Mouse (Mus musculus) lung, embryonic 16.5 days (tissue): Measurements from ENCODE around the gene Mecr. TPM values are rescaled to one million over a fixed set of nuclear protein-coding genes. Genes with fewer than 3 reads are reported as not detected.

ENCODE experiments used
- ATAC-seq: fragments of 200-750 bp; cut with Nextera tagmentation; 2 replicates; pipeline ENCODE4 v1.8.0; 2017; ENCODE audit warnings: low read depth, mild to moderate bottlenecking, moderate library complexity
- H3K27ac ChIP-seq: fragments of 300-500 bp; sonication (generic); 2 replicates; pipeline ENCODE4 v1.5.1; 2014; ENCODE audit warnings: mild to moderate bottlenecking, control low read depth, low read length
- H3K27me3 ChIP-seq: fragments of 300-500 bp; sonication (generic); 2 replicates; pipeline ENCODE4 v1.6.1; 2014; ENCODE audit warnings: low read depth, low read length, mixed read lengths; ENCODE audit not compliant: control insufficient read depth, insufficient read depth
- H3K36me3 ChIP-seq: fragments of 300-500 bp; sonication (generic); 2 replicates; pipeline ENCODE4 v1.6.1; 2014; ENCODE audit warnings: low read length; ENCODE audit not compliant: control insufficient read depth, insufficient read depth
- H3K4me1 ChIP-seq: fragments of 300-500 bp; sonication (generic); replicated peaks from 2 replicates; pipeline ENCODE4 v1.6.1; 2014; ENCODE audit warnings: low read length, mixed read lengths; ENCODE audit not compliant: control insufficient read depth, insufficient read depth
- H3K4me2 ChIP-seq: fragments of 300-500 bp; sonication (generic); 2 replicates; pipeline ENCODE4 v1.6.1; 2014; ENCODE audit warnings: low read depth, low read length, control low read depth
- H3K4me3 ChIP-seq: fragments of 300-500 bp; sonication (generic); 2 replicates; pipeline ENCODE4 v1.5.1; 2014; ENCODE audit warnings: mild to moderate bottlenecking, low read length, control low read depth
- H3K9ac ChIP-seq: fragments of 300-500 bp; sonication (generic); 2 replicates; pipeline ENCODE4 v1.6.1; 2014; ENCODE audit warnings: low read length, control low read depth
- H3K9me3 ChIP-seq: fragments of 300-500 bp; sonication (generic); 2 replicates; pipeline ENCODE4 v1.6.1; 2016; ENCODE audit warnings: low read length; ENCODE audit not compliant: control insufficient read depth
- WGBS: fragments of 180-500 bp; shearing (Covaris S2); extraction: QIAGEN DNeasy Blood & Tissue Kit; methylation state at CpG from one replicate; pipeline ENCODE4 v1.1.7; 2014; 5-methylcytosine and 5-hydroxymethylcytosine counted together
- polyA plus RNA-seq: library from polyadenylated mRNA; unstranded; fragments of >200 nt; fragmentation: Nextera tagmentation; extraction: Ambion mirVana; gene quantifications from 2 replicates; pipeline ENCODE4 v1.2.1, GENCODE M21; 2015

Mecr gene
- polyA plus RNA-seq, 1 experiment from 2014 or later: 38.6 TPM

DNA sequence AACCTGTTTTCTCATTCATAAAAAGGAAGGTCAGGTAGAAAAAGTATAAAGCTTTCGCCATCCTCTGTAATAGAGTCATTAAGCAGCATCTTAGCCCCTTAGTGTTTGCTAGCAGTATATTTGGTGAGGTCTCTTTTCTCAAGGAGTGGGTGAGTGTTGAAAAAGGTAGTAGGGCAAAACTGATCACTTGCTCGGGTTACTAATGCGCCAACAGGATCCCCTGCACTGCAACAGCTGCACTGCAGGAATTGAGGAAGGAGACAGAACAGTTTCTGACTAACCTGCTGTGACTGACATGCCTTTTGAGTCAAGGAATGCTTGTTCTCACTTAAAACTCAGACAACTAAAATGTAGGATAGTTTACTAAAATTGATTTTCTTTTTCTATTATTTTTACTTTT is 32.0 kb downstream of the Mecr start:
- ATAC-seq: no peak
- H3K4me2 ChIP-seq: peak overlapping the region; percentile 91
- no peaks in the 10 kb centered on the region for H3K27me3 ChIP-seq
- no peak overlapping the region for H3K27ac ChIP-seq
- peak overlapping the region; percentile 74 for H3K4me3 ChIP-seq
- H3K36me3 ChIP-seq: no peaks in the 10 kb centered on the region
- H3K9me3 ChIP-seq: no peaks in the 10 kb centered on the region
- WGBS: 26% methylated on average over 3 of the region's 3 CpGs
- peaks cover 40% of the 10 kb centered on the region for H3K4me1 ChIP-seq
- H3K9ac ChIP-seq: peak overlapping the region; percentile 98

DNA sequence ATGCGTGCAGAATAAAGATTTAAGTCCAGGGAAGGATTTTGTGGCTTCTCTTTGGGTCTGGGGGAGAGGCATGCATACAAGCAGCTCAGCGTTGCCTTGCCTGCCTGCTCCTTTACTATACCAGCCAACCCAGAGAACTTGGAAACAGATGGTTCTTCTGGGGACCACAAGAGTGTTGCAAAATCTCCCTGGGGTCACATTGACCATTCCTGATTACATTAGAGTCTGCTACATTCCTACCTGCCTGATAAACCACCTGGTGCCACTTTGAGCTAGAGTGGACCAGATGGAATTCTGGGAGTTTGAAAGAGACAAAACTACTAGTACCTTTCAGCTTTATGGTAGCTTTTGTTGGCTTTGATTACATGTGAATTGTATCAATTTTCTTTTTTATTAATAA is 33.6 kb downstream of the Mecr start:
- Histone ChIP-seq H3K36me3 (no peaks in the 10 kb centered on the region), H3K4me1 (peaks cover 48% of the 10 kb centered on the region), H3K27ac (no peak overlapping the region), H3K9ac (no peak overlapping the region), H3K4me2 (no peak overlapping the region), H3K4me3 (no peak overlapping the region), H3K27me3 (no peaks in the 10 kb centered on the region), H3K9me3 (no peaks in the 10 kb centered on the region)
- 49% methylated on average over 2 of the region's 2 CpGs for WGBS
- no peak for ATAC-seq

DNA sequence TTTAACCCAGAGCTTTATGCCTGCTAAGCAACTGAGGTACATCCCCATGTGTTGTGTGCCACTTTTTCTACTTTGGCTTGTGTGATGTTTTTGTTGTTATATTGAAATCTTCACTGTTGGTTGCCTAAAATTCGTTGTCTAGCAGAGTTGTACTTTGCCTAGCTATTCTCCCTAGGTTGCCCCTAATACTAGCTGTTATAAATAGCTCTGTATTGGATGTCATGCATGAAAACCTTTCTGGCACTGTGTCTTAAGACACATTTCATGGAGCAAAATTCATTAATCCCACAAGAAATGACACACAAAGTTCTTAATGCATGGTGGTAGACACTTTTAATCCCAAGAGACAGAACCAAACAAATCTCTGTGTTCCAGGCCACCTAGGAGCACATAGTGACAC is 36.4 kb downstream of the Mecr start:
- no peak overlapping the region for H3K4me3 ChIP-seq
- whole genome bisulfite sequencing: 74% methylated on average over 1 of the region's 1 CpGs
- H3K27ac ChIP-seq: no peak overlapping the region; the same call in 1 of the 2 replicates
- H3K4me2 ChIP-seq: no peak overlapping the region
- no peaks in the 10 kb centered on the region for H3K27me3 ChIP-seq
- H3K36me3 ChIP-seq: no peaks in the 10 kb centered on the region
- ATAC-seq: no peak
- H3K9me3 ChIP-seq: no peaks in the 10 kb centered on the region
- peaks cover 52% of the 10 kb centered on the region for H3K4me1 ChIP-seq
- H3K9ac ChIP-seq: no peak overlapping the region

DNA sequence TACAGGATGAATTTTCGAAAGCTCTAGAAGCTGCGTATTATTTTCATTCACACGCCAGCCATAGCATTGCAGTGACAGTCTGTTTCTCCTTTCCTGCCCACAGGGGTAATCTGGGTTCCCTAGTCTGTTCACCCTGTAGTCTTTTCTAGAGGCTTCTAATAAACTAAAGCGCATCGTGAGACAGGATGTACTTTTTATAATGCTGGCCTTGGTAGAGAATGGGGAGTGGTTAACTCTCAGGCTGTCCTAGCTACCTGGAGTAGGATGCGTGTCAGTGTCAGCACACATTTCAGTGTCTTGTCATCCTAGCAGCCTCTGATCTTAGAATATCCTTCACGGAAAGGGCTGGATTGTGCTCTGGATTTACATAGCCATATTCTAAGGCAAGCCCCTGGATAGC is 38.0 kb downstream of the Mecr start:
- Histone ChIP-seq H3K9ac (no peak overlapping the region), H3K9me3 (no peaks in the 10 kb centered on the region), H3K4me1 (peaks cover 38% of the 10 kb centered on the region), H3K4me2 (no peak overlapping the region), H3K27ac (no peak overlapping the region), H3K4me3 (no peak overlapping the region), H3K27me3 (no peaks in the 10 kb centered on the region), H3K36me3 (peaks cover 6% of the 10 kb centered on the region; the same call in 1 of the 2 replicates)
- WGBS: 71% methylated on average over 7 of the region's 7 CpGs
- no peak for ATAC-seq

DNA sequence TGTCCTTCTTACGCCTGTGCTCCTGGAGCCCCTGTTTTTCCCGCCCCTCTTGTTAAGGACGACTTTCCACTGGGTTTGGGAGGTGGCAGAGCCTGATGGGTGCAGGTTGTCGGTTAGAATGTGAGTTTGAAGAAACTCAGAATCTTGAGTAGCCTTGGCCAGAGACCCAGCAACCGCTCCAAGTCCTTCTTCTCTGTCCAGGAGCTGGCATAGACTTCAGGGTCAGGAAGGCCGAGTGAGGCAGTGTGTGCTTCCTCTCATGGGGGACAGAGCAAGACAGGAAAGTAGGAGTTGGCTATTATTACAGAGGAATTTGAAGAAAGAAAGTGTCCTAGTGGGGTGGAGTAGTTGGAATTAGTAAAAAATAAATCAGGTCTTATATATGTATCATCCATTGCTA is 40.3 kb downstream of the Mecr start:
- Histone ChIP-seq H3K4me3 (no peak overlapping the region), H3K4me1 (peaks cover 20% of the 10 kb centered on the region), H3K9me3 (no peaks in the 10 kb centered on the region), H3K36me3 (peaks cover 6% of the 10 kb centered on the region; the same call in 1 of the 2 replicates), H3K27me3 (no peaks in the 10 kb centered on the region), H3K4me2 (no peak overlapping the region), H3K9ac (no peak overlapping the region), H3K27ac (no peak overlapping the region)
- ATAC-seq: no peak
- 51% methylated on average over 6 of the region's 6 CpGs for WGBS

DNA sequence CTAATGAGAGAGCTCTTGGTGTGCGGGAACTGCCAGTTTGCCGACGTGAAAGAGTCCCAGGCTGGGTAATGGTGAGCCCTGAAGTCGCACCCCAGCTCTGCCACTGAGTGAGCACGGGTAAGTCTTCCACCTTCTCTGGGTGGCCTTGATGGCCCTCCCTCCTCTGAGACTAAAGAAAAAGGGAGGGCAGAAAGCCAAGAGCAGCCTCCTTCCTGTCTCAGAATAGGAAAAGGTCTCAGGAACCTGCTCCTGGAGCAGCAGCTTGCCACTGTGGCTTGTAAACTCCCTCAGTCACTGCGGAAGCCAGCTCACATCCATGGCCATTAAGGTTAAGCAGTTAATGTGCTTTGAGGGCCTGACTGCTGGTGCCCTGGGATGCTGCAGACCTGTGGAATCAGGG is 42.1 kb downstream of the Mecr start:
- H3K4me2 ChIP-seq: no peak overlapping the region
- peaks cover 12% of the 10 kb centered on the region for H3K4me1 ChIP-seq
- H3K4me3 ChIP-seq: no peak overlapping the region
- no peaks in the 10 kb centered on the region for H3K27me3 ChIP-seq
- peaks cover 6% of the 10 kb centered on the region; the same call in 1 of the 2 replicates for H3K36me3 ChIP-seq
- no peak overlapping the region for H3K27ac ChIP-seq
- no peak for ATAC-seq
- WGBS: 71% methylated on average over 6 of the region's 6 CpGs
- no peaks in the 10 kb centered on the region for H3K9me3 ChIP-seq
- H3K9ac ChIP-seq: no peak overlapping the region

DNA sequence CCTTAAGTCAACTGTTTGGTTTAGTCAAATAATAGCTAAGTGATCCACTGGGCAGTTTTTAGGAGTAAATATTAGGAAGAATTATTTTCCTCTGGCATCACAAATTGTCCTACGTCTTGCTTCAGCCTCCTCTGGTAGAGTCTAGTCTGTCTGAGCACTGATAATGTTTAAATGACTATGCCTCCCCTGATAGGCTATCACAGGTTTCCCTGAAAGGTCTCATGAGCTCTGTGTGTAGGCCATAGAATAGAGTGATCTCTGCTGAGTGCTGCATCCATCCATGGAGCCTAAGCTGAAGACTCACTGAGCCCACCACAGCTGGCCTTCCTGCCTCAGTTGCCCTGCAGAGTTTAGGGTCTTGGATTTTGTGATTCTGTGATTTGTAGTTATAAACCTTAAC is 45.3 kb downstream of the Mecr start:
- Histone ChIP-seq H3K4me1 (no peaks in the 10 kb centered on the region), H3K36me3 (peaks cover 21% of the 10 kb centered on the region)
- 75% methylated on average over 1 of the region's 1 CpGs for WGBS

DNA sequence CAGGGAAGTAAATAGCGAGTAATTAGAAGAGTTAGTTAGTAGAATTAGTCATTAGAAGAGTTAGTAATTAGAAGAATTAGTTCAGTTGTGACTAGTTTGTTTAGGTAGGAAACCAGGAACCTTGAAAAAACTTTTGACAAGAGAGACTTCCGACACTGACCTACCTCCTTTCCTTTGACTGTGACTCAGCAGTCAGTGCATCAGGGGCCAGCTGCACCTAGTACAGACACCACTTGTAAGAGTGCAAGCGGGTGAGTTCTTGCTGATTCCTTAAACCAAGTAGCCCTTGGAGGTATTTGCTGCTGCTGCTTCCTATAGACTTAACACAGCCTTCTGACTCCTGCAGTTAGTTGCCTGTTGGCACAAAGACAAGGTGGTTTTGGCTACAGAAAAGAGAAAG is 47.4 kb downstream of the Mecr start:
- WGBS: 82% methylated on average over 3 of the region's 3 CpGs
- H3K9me3 ChIP-seq: no peaks in the 10 kb centered on the region
- H3K4me2 ChIP-seq: no peak overlapping the region
- H3K27me3 ChIP-seq: no peaks in the 10 kb centered on the region
- H3K27ac ChIP-seq: no peak overlapping the region
- H3K36me3 ChIP-seq: peaks cover 31% of the 10 kb centered on the region
- no peak for ATAC-seq
- no peaks in the 10 kb centered on the region for H3K4me1 ChIP-seq
- no peak overlapping the region for H3K9ac ChIP-seq
- H3K4me3 ChIP-seq: no peak overlapping the region

More for the DNA sequence above, 45.3 kb downstream of the Mecr start:
- Histone ChIP-seq H3K27ac (no peak overlapping the region), H3K4me3 (no peak overlapping the region), H3K4me2 (no peak overlapping the region), H3K9ac (no peak overlapping the region), H3K27me3 (no peaks in the 10 kb centered on the region), H3K9me3 (no peaks in the 10 kb centered on the region)
- no peak for ATAC-seq

DNA sequence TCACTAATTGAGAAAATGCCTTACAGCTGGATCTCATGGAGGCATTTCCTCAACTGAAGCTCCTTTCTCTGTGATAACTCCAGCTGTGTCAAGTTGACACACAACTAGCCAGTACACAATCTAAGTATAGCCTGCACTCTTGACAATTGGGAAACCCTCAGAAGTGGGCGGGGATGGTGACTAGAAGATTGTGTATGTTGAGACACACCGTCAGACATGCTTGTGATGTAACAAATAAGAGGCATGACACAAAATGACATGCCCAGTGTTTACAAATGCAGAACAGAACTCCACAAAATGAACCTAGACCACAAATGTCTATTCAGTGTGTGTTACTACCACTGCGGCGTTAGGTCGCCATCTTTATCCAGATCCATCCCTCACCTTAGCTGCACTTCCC is 53.8 kb downstream of the Mecr start:
- WGBS: 93% methylated on average over 5 of the region's 5 CpGs

DNA sequence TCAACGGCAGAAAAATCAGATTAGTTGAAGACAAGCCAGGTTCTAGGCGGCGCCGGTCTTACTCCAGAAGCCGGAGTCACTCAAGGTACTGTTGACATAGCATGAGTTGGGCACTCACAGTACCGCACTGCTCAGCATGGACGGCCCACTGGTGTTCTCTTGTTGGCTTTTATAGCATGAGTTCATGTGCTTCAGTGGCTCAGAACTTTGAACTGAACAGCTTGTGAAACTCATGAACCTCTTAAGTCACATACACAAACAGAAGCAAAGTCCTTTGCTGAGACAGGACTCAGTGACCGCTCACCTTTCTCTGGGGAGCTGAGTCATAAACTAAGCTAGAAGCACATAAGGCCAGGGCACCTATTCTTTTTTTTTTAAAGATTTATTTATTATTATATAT is 54.5 kb downstream of the Mecr start:
- no peak overlapping the region for H3K4me3 ChIP-seq
- H3K4me2 ChIP-seq: no peak overlapping the region
- no peak overlapping the region for H3K27ac ChIP-seq
- H3K4me1 ChIP-seq: no peaks in the 10 kb centered on the region
- 86% methylated on average over 8 of the region's 8 CpGs for WGBS
- no peak for ATAC-seq
- H3K9ac ChIP-seq: no peak overlapping the region
- H3K27me3 ChIP-seq: no peaks in the 10 kb centered on the region
- no peaks in the 10 kb centered on the region for H3K9me3 ChIP-seq
- H3K36me3 ChIP-seq: peaks cover 68% of the 10 kb centered on the region

More for the DNA sequence above, 53.8 kb downstream of the Mecr start:
- H3K9me3 ChIP-seq: no peaks in the 10 kb centered on the region
- H3K27ac ChIP-seq: no peak overlapping the region
- no peaks in the 10 kb centered on the region for H3K4me1 ChIP-seq
- no peaks in the 10 kb centered on the region for H3K27me3 ChIP-seq
- H3K36me3 ChIP-seq: peaks cover 71% of the 10 kb centered on the region
- ATAC-seq: no peak
- H3K9ac ChIP-seq: no peak overlapping the region
- no peak overlapping the region for H3K4me2 ChIP-seq
- H3K4me3 ChIP-seq: no peak overlapping the region
